Mouse (Mus musculus) megakaryocyte, embryonic 14.5 days (primary cell): ENCODE data around the gene Lypd8. TPM values are rescaled to one million over a fixed set of nuclear protein-coding genes. Genes with fewer than 3 reads are reported as not detected.

ENCODE experiments used
- H3K27me3 ChIP-seq: replicated peaks from 2 replicates; pipeline ENCODE3; 2012; ENCODE audit warnings: inconsistent platforms
- H3K36me3 ChIP-seq: replicated peaks from 2 replicates; pipeline ENCODE3; 2012; ENCODE audit warnings: low read length, inconsistent platforms, mixed read lengths
- H3K4me1 ChIP-seq: 2 replicates; pipeline ENCODE4 v1.6.1; 2012; ENCODE audit warnings: inconsistent platforms
- H3K4me3 ChIP-seq: replicated peaks from 2 replicates; pipeline ENCODE3; 2012; ENCODE audit warnings: moderate library complexity, mild to moderate bottlenecking, inconsistent platforms
- H3K9me3 ChIP-seq: 2 replicates; pipeline ENCODE4 v1.6.1; 2012; ENCODE audit warnings: inconsistent platforms
- FLI1 ChIP-seq: IDR thresholded peaks from 2 replicates; pipeline ENCODE4 v1.6.1; 2012; ENCODE audit warnings: low read length, inconsistent platforms, mixed read lengths
- GATA1 ChIP-seq: IDR thresholded peaks from 3 replicates; pipeline ENCODE4 v1.6.1; 2012; ENCODE audit warnings: mixed read lengths, low read length, inconsistent platforms, borderline replicate concordance
- polyA plus RNA-seq: library from polyadenylated mRNA; stranded (reverse); fragments of >175 nt; gene quantifications from 2 replicates; pipeline ENCODE4 v1.2.3, GENCODE M21; 2012; ENCODE audit warnings: low replicate concordance; ENCODE audit not compliant: insufficient read depth

Gene Lypd8
- polyA plus RNA-seq = not detected in 2 replicates

DNA sequence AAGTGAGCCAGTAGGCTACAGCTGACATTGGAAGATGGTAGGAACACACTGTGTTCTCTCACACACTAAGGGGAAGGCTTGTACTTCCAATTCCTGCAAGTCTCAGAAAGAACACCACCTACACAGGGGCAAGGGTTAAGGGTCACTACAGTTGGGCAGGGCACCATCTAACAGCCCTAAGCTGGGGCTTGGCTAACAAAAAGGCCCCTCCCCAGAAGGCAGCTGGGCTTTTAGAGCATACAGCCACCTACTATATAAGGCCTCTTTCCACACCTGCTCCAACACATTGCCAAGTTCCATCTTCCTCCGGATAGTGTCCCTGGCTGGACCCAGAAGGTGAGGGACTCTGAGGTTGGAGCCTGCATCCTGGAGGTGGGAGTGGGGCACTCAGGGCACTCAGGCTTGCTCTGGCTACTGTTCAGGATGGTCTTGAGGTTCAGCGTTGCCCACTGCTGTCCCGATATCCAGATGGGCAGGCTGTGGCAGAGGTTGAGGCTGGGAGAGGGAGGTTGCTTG, at the start of gene Lypd8:
Gene Lypd8, plus strand, starts transcription at position 281 of the 516 bp plus-strand sequence.
- TF ChIP-seq FLI1 (no peak), GATA1 (no peak)
- Histone ChIP-seq H3K4me1 (no peaks in the 10 kb centered on the region), H3K36me3 (no peaks in the 10 kb centered on the region), H3K4me3 (no peak within 1 kb of the TSS), H3K27me3 (peaks cover 22% of the 10 kb centered on the region), H3K9me3 (no peaks in the 10 kb centered on the region)

DNA sequence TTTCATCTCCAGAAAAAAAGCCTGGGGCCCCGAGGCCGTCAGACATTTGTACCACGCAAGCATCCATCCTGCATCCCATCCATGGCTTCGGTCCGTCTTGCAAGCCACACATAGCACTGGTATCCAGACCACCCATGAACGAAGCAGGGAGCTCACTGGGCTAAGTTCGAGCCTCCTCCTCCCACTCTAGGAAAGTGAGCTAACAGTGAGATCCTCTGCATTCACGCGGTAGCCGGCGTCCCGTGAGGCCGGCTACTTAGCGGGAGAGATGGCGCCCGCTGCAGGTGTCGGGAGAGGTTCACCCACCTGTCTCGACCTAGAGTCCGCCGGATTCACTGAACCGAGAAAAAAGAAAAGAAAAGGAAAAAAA, 49.0 kb upstream of the Lypd8 start:
- H3K27me3 ChIP-seq = no peaks in the 10 kb centered on the region
- no peaks in the 10 kb centered on the region for H3K9me3 ChIP-seq
- H3K36me3 ChIP-seq = peaks cover 59% of the 10 kb centered on the region

DNA sequence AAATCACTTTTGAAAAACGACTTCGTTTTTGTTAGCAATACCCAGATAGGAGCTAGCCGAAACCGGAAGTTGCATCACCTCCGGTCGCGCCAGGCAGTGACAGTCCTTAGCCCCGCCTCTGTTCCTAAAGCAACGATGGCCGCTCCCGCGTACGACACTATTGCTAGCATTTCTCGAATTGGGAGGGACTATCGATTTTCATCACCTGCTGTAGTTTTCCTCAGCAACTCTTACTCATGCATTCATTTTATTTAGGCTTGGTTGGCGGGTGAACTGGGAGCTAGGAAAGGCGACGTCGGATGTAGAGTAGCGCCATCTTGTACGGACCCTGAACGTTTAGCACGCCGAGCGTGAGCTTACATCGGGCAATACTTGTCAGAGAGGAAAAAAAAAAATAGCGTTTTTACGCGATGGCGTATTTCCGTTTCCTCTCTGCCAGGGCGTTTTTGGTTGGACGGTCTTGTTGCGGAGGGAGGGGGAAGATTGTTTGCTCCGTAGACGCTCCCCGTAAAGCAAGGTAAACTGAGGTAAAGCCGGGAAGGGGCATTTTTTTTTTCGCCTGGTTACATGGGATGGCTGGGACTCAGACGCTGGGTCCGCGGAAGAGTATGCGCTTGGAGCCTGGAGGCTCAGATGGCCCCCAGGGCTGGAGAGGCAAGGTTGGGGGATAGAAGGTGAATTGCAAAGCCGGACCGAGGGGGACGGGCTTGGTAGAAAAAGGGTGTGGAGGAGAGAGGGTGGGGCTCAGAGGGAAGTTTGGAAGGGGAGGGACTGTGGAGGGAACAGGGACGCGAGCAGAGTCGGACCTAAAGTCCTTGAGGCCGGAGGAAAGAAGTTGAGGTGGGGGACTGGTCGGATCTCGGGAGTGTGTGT, 48.3 kb upstream of the Lypd8 start, which contains the start of the genes Zfp672 and Sh3bp5l:
Gene Zfp672, minus strand, starts transcription at position 64 of the 873 bp plus-strand sequence.
Gene Sh3bp5l, plus strand, starts transcription at position 449 of the 873 bp plus-strand sequence.
- TF ChIP-seq FLI1 (no peak), GATA1 (no peak)
- H3K36me3 ChIP-seq = peaks cover 59% of the 10 kb centered on the region

More for the DNA sequence above, 49.0 kb upstream of the Lypd8 start:
- no peak for TF ChIP-seq FLI1
- no peak for TF ChIP-seq GATA1
- peak overlapping the region; percentile 99 for H3K4me3 ChIP-seq
- peaks cover 58% of the 10 kb centered on the region for H3K4me1 ChIP-seq

DNA sequence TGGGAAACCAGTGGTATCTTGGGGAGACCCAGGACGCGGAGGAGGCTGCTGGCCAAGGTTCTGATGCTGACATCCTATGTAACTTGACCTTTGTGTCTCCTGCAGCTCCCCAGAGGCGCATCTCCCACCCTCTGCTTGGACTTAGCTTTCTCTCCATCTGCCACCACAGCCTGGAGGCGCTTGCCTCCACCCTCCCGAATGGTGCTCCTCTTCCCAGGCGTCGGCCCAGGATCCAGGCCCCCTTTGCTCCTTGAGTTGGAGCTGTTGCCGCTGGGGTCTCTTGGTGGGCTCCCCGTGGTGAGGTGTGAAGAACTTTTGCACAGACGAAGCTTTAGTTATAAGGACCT, 47.7 kb upstream of the Lypd8 start:
- Histone ChIP-seq H3K36me3 (peaks cover 63% of the 10 kb centered on the region), H3K4me1 (peaks cover 58% of the 10 kb centered on the region), H3K27me3 (no peaks in the 10 kb centered on the region), H3K9me3 (no peaks in the 10 kb centered on the region), H3K4me3 (peak overlapping the region; percentile 99)
- TF ChIP-seq GATA1 = no peak
- TF ChIP-seq FLI1 = no peak

More for the DNA sequence above, 48.3 kb upstream of the Lypd8 start, which contains the start of the genes Zfp672 and Sh3bp5l:
- H3K9me3 ChIP-seq = no peaks in the 10 kb centered on the region
- H3K4me1 ChIP-seq = peaks cover 58% of the 10 kb centered on the region
- H3K27me3 ChIP-seq = no peaks in the 10 kb centered on the region
- peak within 1 kb of the TSS; percentile 99 for H3K4me3 ChIP-seq

DNA sequence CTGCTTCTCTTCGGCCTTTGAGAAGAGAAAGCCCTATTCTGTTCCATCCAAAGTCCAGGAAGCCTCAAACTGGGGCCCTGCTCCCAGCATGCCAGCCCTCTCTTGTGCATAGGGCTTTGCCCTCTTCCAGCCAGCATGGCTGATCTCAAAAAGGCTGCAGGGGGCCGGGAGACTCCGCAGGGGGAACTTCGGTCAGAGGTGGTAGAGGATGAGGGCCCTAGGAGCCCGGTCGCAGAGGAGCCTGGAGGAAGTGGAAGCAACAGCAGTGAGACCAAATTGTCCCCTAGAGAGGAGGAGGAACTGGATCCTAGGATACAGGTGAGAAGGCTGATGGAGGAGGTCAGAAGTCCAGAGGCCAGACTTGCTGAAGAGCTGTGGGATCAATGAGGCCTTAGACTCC, 47.3 kb upstream of the Lypd8 start:
- no peaks in the 10 kb centered on the region for H3K27me3 ChIP-seq
- H3K4me1 ChIP-seq = peaks cover 58% of the 10 kb centered on the region
- TF ChIP-seq GATA1 (no peak), FLI1 (no peak)
- peaks cover 64% of the 10 kb centered on the region for H3K36me3 ChIP-seq
- H3K4me3 ChIP-seq = peak overlapping the region; percentile 99
- H3K9me3 ChIP-seq = no peaks in the 10 kb centered on the region

DNA sequence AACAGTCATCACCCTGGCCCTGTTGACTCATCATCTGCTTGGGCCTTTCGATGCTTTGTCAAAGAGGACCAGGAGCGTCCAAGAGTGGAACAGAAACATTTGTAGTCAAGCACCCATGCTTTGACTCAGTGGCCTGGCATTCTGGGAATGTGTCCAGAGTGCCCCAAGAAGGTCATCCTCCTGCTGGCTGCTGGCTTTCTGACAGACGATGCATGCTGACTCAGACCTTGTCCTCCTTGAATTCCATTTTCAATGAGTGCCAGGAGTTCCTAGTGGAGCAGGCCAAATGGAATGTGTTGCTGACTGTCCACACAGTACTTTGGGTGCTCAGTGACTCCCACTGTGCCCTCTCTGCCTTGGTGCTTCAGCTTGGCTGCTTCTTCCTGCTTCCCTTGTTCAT, 44.1 kb upstream of the Lypd8 start:
- Histone ChIP-seq H3K4me3 (no peak overlapping the region), H3K9me3 (no peaks in the 10 kb centered on the region), H3K36me3 (peaks cover 74% of the 10 kb centered on the region), H3K4me1 (peaks cover 36% of the 10 kb centered on the region), H3K27me3 (no peaks in the 10 kb centered on the region)
- TF ChIP-seq FLI1 = no peak
- TF ChIP-seq GATA1 = no peak

DNA sequence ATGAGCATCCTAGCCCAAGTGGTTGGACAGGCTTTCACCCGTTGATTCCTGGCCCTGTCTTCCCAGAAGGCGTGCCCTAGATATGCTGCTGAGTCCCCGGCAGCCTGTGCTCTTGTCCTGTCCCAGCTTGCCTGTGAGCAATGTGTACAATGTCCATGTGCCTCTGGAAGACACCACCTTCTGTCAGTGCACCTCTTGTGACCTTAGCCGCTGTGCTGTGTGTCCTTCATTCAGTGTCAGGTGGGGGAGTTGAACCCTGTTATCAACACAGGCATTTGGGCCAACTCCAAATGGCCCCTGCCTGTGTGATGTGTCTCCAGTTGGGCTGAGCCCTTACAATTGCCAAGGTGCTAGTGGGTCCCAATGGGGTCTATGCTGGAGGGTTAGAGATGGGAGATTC, 32.1 kb upstream of the Lypd8 start:
- Histone ChIP-seq H3K9me3 (peaks cover 4% of the 10 kb centered on the region), H3K4me1 (no peaks in the 10 kb centered on the region), H3K4me3 (no peak overlapping the region), H3K27me3 (no peaks in the 10 kb centered on the region), H3K36me3 (peaks cover 60% of the 10 kb centered on the region)
- TF ChIP-seq FLI1 (no peak), GATA1 (no peak)

DNA sequence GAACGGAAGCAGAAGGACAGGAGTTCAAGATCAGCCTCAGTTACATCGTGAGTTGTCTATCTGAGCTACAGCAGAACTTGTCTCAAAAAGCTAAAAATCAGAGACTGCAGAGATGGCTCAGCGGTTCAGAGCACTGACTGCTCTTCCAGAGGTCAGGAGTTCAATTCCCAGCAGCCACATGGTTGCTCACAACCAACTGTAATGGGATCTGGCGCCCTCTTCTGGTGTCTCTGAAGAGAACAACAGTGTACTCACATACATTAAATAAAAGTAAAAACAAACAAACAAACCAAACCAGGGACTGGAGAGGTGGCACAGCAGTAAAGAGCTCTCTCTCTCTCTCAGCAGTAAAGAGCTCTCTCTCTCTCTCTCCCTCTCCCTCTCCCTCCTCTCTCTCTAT, 28.2 kb upstream of the Lypd8 start:
- TF ChIP-seq GATA1 (no peak), FLI1 (no peak)
- H3K4me3 ChIP-seq = no peak overlapping the region
- no peaks in the 10 kb centered on the region for H3K4me1 ChIP-seq
- H3K36me3 ChIP-seq = peaks cover 41% of the 10 kb centered on the region
- peaks cover 14% of the 10 kb centered on the region for H3K9me3 ChIP-seq
- H3K27me3 ChIP-seq = no peaks in the 10 kb centered on the region

DNA sequence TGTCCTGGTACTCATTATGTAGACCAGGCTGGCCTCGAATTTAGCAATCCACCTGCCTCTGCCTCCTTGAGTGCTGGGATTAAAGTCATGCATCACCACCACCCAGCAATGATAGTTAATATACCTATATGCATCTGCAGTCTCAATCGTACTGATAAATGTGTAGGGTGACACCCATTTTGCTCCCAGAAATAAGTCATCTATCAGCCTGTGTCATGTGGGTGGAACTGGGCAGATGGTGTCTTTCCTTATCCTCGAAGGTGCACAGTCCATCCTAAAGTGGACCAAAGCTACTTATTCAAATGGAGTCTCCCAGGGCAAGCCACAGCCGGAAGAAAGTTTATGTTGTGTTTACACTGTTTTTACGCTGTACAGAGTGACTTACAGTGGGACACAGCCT, 27.7 kb upstream of the Lypd8 start:
- no peaks in the 10 kb centered on the region for H3K4me1 ChIP-seq
- TF ChIP-seq GATA1 (no peak), FLI1 (no peak)

More for the DNA sequence above, 27.7 kb upstream of the Lypd8 start:
- H3K9me3 ChIP-seq = peaks cover 14% of the 10 kb centered on the region
- H3K36me3 ChIP-seq = peaks cover 35% of the 10 kb centered on the region
- H3K4me3 ChIP-seq = no peak overlapping the region
- no peaks in the 10 kb centered on the region for H3K27me3 ChIP-seq
